Mouse (Mus musculus): ENCODE data around the gene Ccdc12.

GRCm38 (mm10) chr9:110742951-110743455 lies 86.7 kb downstream of the Ccdc12 start:
- TF ChIP-seq CTCF (IDR thresholded peaks at IDR 0.05) (no peak), EP300 (IDR thresholded peaks at IDR 0.05) (no peak)

Measured in lung, postnatal 0 days (tissue).